Mouse (Mus musculus): Measurements from ENCODE around the gene Tead2. TPM values are rescaled to one million over a fixed set of nuclear protein-coding genes. Genes with fewer than 3 reads are reported as not detected.

Gene Tead2
- polyA plus RNA-seq, 1 experiment from 2014 or later: 234 TPM

GRCm38 (mm10) chr7:45229459-45230203 lies 14.1 kb downstream of the Tead2 start:
- Histone ChIP-seq H3K27ac (ENCODE audit: low read depth, low read length) (no peak overlapping the region), H3K27me3 (ENCODE audit: control insufficient read depth, insufficient read depth, low read length) (no peaks in the 10 kb centered on the region), H3K9me3 (ENCODE audit: control insufficient read depth, low read length) (no peaks in the 10 kb centered on the region), H3K36me3 (ENCODE audit: control insufficient read depth, insufficient read depth, low read length) (peaks cover 78% of the 10 kb centered on the region), H3K4me1 (ENCODE audit: control insufficient read depth, insufficient read depth, low read length) (peaks cover 11% of the 10 kb centered on the region), H3K4me3 (ENCODE audit: low read length) (no peak overlapping the region), H3K4me2 (replicated peaks; ENCODE audit: low read depth, low read length) (no peak overlapping the region), H3K9ac (ENCODE audit: low read depth, low read length) (no peak overlapping the region)
- no peak for ATAC-seq (ENCODE audit: low FRiP score, low TSS enrichment)
- WGBS: 91% methylated on average over 7 of the region's 7 CpGs

GRCm38 (mm10) chr7:45231192-45231591 lies 15.6 kb downstream of the Tead2 start:
- Histone ChIP-seq H3K36me3 (ENCODE audit: control insufficient read depth, insufficient read depth, low read length) (peaks cover 63% of the 10 kb centered on the region), H3K9ac (ENCODE audit: low read depth, low read length) (no peak overlapping the region), H3K27me3 (ENCODE audit: control insufficient read depth, insufficient read depth, low read length) (no peaks in the 10 kb centered on the region), H3K9me3 (ENCODE audit: control insufficient read depth, low read length) (no peaks in the 10 kb centered on the region), H3K4me1 (ENCODE audit: control insufficient read depth, insufficient read depth, low read length) (peaks cover 11% of the 10 kb centered on the region), H3K4me2 (replicated peaks; ENCODE audit: low read depth, low read length) (no peak overlapping the region), H3K27ac (ENCODE audit: low read depth, low read length) (no peak overlapping the region), H3K4me3 (ENCODE audit: low read length) (no peak overlapping the region)
- 88% methylated on average over 12 of the region's 12 CpGs for WGBS
- no peak for ATAC-seq (ENCODE audit: low FRiP score, low TSS enrichment)

- H3K4me1 ChIP-seq (ENCODE audit: control insufficient read depth, insufficient read depth, low read length): peaks cover 11% of the 10 kb centered on the region
- no peak overlapping the region for H3K4me2 ChIP-seq (replicated peaks; ENCODE audit: low read depth, low read length)
- ATAC-seq (ENCODE audit: low FRiP score, low TSS enrichment): no peak
- H3K9me3 ChIP-seq (ENCODE audit: control insufficient read depth, low read length): no peaks in the 10 kb centered on the region
- H3K27ac ChIP-seq (ENCODE audit: low read depth, low read length): no peak overlapping the region
- no peak overlapping the region for H3K4me3 ChIP-seq (ENCODE audit: low read length)
- 83% methylated on average over 11 of the region's 11 CpGs for WGBS
- no peaks in the 10 kb centered on the region for H3K27me3 ChIP-seq (ENCODE audit: control insufficient read depth, insufficient read depth, low read length)
- H3K36me3 ChIP-seq (ENCODE audit: control insufficient read depth, insufficient read depth, low read length): peaks cover 55% of the 10 kb centered on the region
- no peak overlapping the region for H3K9ac ChIP-seq (ENCODE audit: low read depth, low read length)
These were observed 16.4 kb downstream of the Tead2 start for GRCm38 (mm10) chr7:45231941-45232340.

GRCm38 (mm10) chr7:45232716-45233465 lies 17.3 kb downstream of the Tead2 start:
- no peak for ATAC-seq (ENCODE audit: low FRiP score, low TSS enrichment)
- WGBS: 64% methylated on average over 13 of the region's 13 CpGs
- Histone ChIP-seq H3K27ac (ENCODE audit: low read depth, low read length) (no peak overlapping the region), H3K36me3 (ENCODE audit: control insufficient read depth, insufficient read depth, low read length) (peaks cover 48% of the 10 kb centered on the region), H3K4me3 (ENCODE audit: low read length) (no peak overlapping the region), H3K9me3 (ENCODE audit: control insufficient read depth, low read length) (no peaks in the 10 kb centered on the region), H3K9ac (ENCODE audit: low read depth, low read length) (no peak overlapping the region), H3K4me2 (replicated peaks; ENCODE audit: low read depth, low read length) (no peak overlapping the region), H3K27me3 (ENCODE audit: control insufficient read depth, insufficient read depth, low read length) (peaks cover 2% of the 10 kb centered on the region; the same call in 1 of the 2 replicates), H3K4me1 (ENCODE audit: control insufficient read depth, insufficient read depth, low read length) (peaks cover 11% of the 10 kb centered on the region)

GRCm38 (mm10) chr7:45233580-45234332 lies 18.2 kb downstream of the Tead2 start:
- Histone ChIP-seq H3K9me3 (ENCODE audit: control insufficient read depth, low read length) (no peaks in the 10 kb centered on the region), H3K4me2 (replicated peaks; ENCODE audit: low read depth, low read length) (no peak overlapping the region; the same call in 1 of the 2 replicates), H3K4me3 (ENCODE audit: low read length) (no peak overlapping the region), H3K27ac (ENCODE audit: low read depth, low read length) (no peak overlapping the region), H3K27me3 (ENCODE audit: control insufficient read depth, insufficient read depth, low read length) (peaks cover 2% of the 10 kb centered on the region; the same call in 1 of the 2 replicates), H3K9ac (ENCODE audit: low read depth, low read length) (peak overlapping the region; percentile 40; the same call in 1 of the 2 replicates), H3K4me1 (ENCODE audit: control insufficient read depth, insufficient read depth, low read length) (peaks cover 11% of the 10 kb centered on the region), H3K36me3 (ENCODE audit: control insufficient read depth, insufficient read depth, low read length) (peaks cover 39% of the 10 kb centered on the region)
- ATAC-seq (ENCODE audit: low FRiP score, low TSS enrichment): no peak
- 38% methylated on average over 20 of the region's 20 CpGs for WGBS

GRCm38 (mm10) chr7:45234333-45234841 lies 18.8 kb downstream of the Tead2 start:
- Histone ChIP-seq H3K4me2 (replicated peaks; ENCODE audit: low read depth, low read length) (peak overlapping the region; percentile 44), H3K9me3 (ENCODE audit: control insufficient read depth, low read length) (no peaks in the 10 kb centered on the region), H3K9ac (ENCODE audit: low read depth, low read length) (peak overlapping the region; percentile 40; the same call in 1 of the 2 replicates), H3K27ac (ENCODE audit: low read depth, low read length) (no peak overlapping the region), H3K4me3 (ENCODE audit: low read length) (no peak overlapping the region), H3K36me3 (ENCODE audit: control insufficient read depth, insufficient read depth, low read length) (peaks cover 33% of the 10 kb centered on the region), H3K27me3 (ENCODE audit: control insufficient read depth, insufficient read depth, low read length) (peaks cover 2% of the 10 kb centered on the region; the same call in 1 of the 2 replicates), H3K4me1 (ENCODE audit: control insufficient read depth, insufficient read depth, low read length) (peaks cover 11% of the 10 kb centered on the region)
- WGBS: 8% methylated on average over 29 of the region's 29 CpGs
- ATAC-seq (ENCODE audit: low FRiP score, low TSS enrichment): peak; percentile 17; the same call in 1 of the 2 replicates

- 4% methylated on average over 21 of the region's 21 CpGs for WGBS
- peak; percentile 88 for ATAC-seq (ENCODE audit: low FRiP score, low TSS enrichment)
- H3K36me3 ChIP-seq (ENCODE audit: control insufficient read depth, insufficient read depth, low read length): peaks cover 27% of the 10 kb centered on the region
- H3K9me3 ChIP-seq (ENCODE audit: control insufficient read depth, low read length): no peaks in the 10 kb centered on the region
- peak overlapping the region; percentile 3; the same call in 1 of the 2 replicates for H3K27ac ChIP-seq (ENCODE audit: low read depth, low read length)
- peaks cover 2% of the 10 kb centered on the region; the same call in 1 of the 2 replicates for H3K27me3 ChIP-seq (ENCODE audit: control insufficient read depth, insufficient read depth, low read length)
- no peak overlapping the region for H3K9ac ChIP-seq (ENCODE audit: low read depth, low read length)
- peaks cover 11% of the 10 kb centered on the region for H3K4me1 ChIP-seq (ENCODE audit: control insufficient read depth, insufficient read depth, low read length)
- H3K4me2 ChIP-seq (replicated peaks; ENCODE audit: low read depth, low read length): peak overlapping the region; percentile 44
- peak overlapping the region; percentile 1; the same call in 1 of the 2 replicates for H3K4me3 ChIP-seq (ENCODE audit: low read length)
These were observed 19.5 kb downstream of the Tead2 start for GRCm38 (mm10) chr7:45234922-45235571.

- H3K9ac ChIP-seq (ENCODE audit: low read depth, low read length): no peak overlapping the region
- ATAC-seq (ENCODE audit: low FRiP score, low TSS enrichment): peak; percentile 5
- H3K27ac ChIP-seq (ENCODE audit: low read depth, low read length): no peak overlapping the region; the same call in 1 of the 2 replicates
- peak overlapping the region; percentile 1; the same call in 1 of the 2 replicates for H3K4me3 ChIP-seq (ENCODE audit: low read length)
- peak overlapping the region; percentile 44 for H3K4me2 ChIP-seq (replicated peaks; ENCODE audit: low read depth, low read length)
- no peaks in the 10 kb centered on the region for H3K9me3 ChIP-seq (ENCODE audit: control insufficient read depth, low read length)
- peaks cover 11% of the 10 kb centered on the region for H3K4me1 ChIP-seq (ENCODE audit: control insufficient read depth, insufficient read depth, low read length)
- peaks cover 2% of the 10 kb centered on the region; the same call in 1 of the 2 replicates for H3K27me3 ChIP-seq (ENCODE audit: control insufficient read depth, insufficient read depth, low read length)
- 34% methylated on average over 17 of the region's 17 CpGs for WGBS
- H3K36me3 ChIP-seq (ENCODE audit: control insufficient read depth, insufficient read depth, low read length): peaks cover 27% of the 10 kb centered on the region
These were observed 20.2 kb downstream of the Tead2 start for GRCm38 (mm10) chr7:45235656-45236180.
